Mouse (Mus musculus): ENCODE data around the gene Psmb8.
"Not testable (repeated sequence)": the region's sequence is repeated elsewhere in the genome, so short reads cannot be mapped to it uniquely, and the experiment has no call there.

- not testable (repeated sequence) for TF ChIP-seq POLR2A (IDR thresholded peaks at IDR 0.05; ENCODE audit: control insufficient read depth, extremely low read depth, insufficient read depth, low read length, poor library complexity); CTCF (IDR thresholded peaks at IDR 0.05; ENCODE audit: borderline replicate concordance, control insufficient read depth, extremely low read depth, insufficient read depth, low read length, poor library complexity)
Measured at GRCm38 (mm10) chr17:34219801-34220200, 22.3 kb downstream of the Psmb8 start.

Measured in thymus, adult 2 months (tissue).